Mouse (Mus musculus) adrenal gland, adult 18-20 months (tissue): ENCODE measurements around the gene Smarcd1. TPM values are rescaled to one million over a fixed set of nuclear protein-coding genes. Genes with fewer than 3 reads are reported as not detected.
A peak's percentile ranks its signal among the peaks of the same experiment; 100 is the strongest.

Experiments
- DNase-seq, 2 experiments: peaks; one replicate each; pipeline ENCODE4 v3.0.0; 2021 to 2022; ENCODE audit warnings: low spot score in 2 of 2
- long read RNA-seq, 2 experiments: library from polyadenylated mRNA; stranded (forward); transcript quantifications; one replicate each; pipeline ENCODE4 v2.0.0; 2021
- total RNA-seq, 2 experiments: library from RNA; stranded (reverse); gene quantifications; 1 replicate in 1 of 2; 2 replicates in 1 of 2; pipeline ENCODE4 v1.2.3; 2021

Smarcd1 gene
- 10 to 100 TPM; 43.1 to 44.2 TPM for total RNA-seq
- long read RNA-seq, experiment 1, transcript Smarcd1-201 (13 exons, 3,307 nt): major isoform, 24 of 39 reads
- long read RNA-seq, experiment 1, partial matches to known transcripts: 11 of 39 reads
- long read RNA-seq, experiment 1, other reads (novel, unspliced or antisense): 4 of 39 reads
- long read RNA-seq, experiment 2, transcript Smarcd1-201 (13 exons, 3,307 nt): major isoform, 5 of 30 reads
- long read RNA-seq, experiment 2, partial matches to known transcripts: 22 of 30 reads
- long read RNA-seq, experiment 2, other reads (novel, unspliced or antisense): 3 of 30 reads

- peak; percentile 96 to 97 for DNase-seq
Measured at GRCm38 (mm10) chr15:99701999-99702900, at the start of gene Smarcd1. TSS of gene Smarcd1 (plus strand) at chr15:99702129.

DNA sequence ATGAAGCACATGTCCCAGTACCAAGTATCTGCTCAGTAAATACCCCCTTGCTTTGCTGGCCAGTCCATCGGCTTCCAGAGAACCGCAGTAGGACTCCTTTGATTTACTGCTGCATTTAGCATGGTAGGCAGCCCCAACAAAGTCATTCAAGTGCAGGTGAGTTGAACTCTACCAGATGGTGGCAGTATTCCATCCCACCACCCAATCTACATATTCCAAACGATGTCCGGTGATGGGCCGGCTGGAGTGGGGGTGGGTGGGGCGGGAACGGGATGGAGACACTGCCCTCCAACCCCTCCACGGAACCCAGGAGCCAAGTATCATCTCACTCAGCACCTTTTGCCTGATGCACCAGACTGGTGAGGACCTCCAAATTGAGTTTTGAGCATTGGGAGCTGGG lies 48.6 kb upstream of the Smarcd1 start:
- no peak for DNase-seq

DNA sequence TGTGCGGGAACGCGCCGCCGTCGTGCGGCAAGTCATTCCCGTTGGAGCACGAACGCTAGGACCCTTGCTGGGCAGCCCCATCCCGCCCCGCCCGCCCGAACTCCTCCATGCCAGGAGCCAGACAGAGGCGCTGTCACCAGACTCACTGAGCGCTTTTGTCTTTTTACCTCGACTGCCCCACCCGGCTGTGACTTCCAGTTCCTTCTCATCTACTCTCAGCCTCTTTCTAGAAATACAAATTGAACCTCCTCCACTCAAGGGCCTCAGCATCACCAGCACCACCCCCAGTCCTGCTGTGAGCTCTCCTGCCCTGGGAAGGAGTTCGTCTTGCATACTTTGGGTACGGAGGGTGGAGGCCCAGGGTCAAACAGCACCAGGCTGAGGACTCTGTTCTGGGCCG lies 48.1 kb upstream of the Smarcd1 start:
- no peak for DNase-seq

DNA sequence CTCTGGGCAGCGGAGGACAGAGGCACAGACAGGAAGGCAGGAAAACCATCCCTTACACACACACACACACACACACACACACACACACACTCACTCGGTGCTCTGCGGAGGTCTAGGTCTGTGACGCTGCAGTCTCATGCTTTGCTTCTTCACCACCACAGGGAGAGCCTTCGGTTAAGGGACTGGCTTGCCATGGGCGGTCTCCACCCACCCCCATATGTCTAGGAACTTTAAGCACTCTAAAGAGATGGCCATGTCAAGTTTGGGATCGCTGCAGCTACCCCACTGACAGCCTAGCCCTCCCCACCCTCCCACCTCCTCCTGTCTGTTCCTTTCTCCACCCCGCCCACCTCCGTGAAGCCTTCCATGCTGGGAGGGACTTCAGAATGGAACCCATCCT lies 46.0 kb upstream of the Smarcd1 start:
- no peak for DNase-seq

DNA sequence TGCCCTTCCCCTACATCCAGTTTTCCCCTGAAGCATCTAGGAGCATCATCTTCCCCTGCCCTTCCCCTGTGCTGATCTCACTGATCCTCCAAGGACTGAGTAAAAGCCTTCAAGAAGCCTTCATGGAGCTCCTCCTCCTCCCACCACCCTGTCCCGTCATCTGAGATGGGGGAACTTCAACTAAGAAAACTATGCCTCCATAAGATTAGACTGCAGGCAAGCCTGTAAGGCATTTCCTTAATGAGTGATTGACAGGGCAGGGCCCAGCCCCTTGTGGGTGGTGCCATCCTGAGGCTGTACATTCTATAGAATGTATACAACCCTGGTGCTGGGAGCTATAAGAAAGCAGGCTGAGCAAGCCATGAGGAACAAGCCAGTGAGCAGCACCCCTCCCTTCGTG lies 43.5 kb upstream of the Smarcd1 start:
- no peak for DNase-seq

DNA sequence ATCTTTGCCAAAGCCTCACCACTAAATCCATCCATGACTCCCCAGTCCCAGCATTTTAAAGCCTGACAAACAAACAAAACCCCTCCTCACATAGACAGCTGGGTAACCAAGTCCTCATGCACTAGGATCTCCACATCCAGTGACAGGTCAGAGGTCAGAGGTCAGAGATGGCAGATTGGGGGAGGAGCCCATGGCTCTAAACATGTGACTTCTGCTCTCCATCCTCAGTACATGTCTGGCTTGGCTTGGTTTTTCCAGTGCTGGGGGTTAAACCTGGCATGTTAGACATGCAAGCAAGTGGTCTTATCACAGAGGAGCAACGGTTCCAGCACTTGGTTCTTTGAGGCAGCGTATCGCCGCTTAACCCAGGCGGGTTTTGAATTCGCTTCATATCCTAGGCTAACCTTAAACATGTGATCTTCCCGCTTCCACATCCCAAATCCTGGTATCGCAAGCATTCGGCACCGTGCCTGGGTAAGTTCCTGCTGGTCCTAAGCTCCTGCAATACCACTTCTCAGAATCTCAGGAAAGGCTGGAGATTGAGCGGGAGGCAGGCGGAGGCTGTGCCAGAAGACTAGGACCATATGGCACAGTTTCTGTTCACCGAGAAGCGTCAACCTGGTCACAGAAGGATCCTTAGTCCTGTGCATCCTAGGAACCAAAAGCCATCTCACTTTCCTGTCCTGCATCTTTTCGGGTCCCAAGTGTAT lies 40.7 kb upstream of the Smarcd1 start:
- no peak for DNase-seq

DNA sequence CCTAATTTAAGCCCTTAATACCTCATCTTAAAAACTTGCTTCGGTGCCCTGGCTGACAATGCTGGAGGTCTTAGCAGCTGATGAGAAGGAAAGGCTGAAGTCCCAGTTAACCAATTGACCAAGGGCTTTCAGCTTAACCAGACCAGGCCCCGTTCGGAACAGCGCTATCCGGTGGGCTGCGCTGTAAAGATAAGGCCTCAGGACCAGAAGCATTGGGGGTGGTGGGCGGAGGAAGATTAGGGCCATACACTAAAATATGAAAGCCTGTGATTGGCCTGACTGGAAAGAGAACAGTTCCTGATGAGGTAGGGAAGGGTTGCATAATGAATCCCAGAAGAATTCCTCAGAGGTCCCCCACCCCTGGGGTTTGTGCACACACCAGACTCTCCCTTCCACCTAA lies 39.6 kb upstream of the Smarcd1 start:
- no peak for DNase-seq

- no peak for DNase-seq
Measured at GRCm38 (mm10) chr15:99663964-99664599, 37.8 kb upstream of the Smarcd1 start.

- DNase-seq: peak; percentile 35 to 42
Measured at GRCm38 (mm10) chr15:99664600-99665451, 37.1 kb upstream of the Smarcd1 start.

GRCm38 (mm10) chr15:99667544-99667943 lies 34.4 kb upstream of the Smarcd1 start:
- no peak for DNase-seq

DNA sequence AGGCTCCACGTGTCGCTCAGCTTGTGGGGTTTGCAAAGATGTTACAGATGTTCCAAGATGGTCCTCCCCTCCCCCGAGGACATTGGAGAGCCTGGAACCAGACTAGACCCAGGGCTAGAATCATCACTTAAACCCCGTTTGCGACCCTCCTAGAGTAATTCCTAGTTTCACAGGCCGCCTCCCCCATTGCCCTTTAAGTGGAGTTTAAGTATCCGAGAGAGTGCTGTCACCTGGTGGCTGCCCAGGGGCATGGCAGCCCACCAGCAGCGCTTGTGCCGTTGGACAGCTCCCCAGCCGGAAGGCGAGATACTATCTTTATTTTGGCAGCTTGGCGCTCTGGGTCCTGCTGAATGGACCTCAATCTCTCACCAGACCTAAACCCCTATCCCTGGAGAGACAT lies 33.0 kb upstream of the Smarcd1 start:
- DNase-seq: peak; percentile 73 to 79

DNA sequence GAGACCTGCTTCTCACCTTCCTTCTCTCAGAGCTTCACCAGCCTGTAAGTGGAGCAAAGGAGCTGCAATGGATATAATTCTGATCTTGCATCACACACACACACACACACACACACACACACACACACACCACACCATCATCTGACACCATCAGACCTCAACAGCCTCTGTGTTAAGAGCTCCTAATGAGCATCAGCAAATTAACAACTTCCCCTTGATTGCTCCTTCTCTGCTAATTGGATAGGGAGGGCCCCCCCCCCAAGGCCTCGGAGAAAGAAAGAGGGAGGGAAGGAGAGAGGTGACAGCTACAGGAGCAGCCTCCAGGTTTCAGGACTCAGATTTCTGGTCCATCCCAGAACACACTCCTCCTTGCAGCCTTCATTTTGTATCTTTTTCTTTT lies 32.5 kb upstream of the Smarcd1 start:
- DNase-seq: no peak

- peak; percentile 63 to 68 for DNase-seq
Measured at GRCm38 (mm10) chr15:99670154-99670821, 31.6 kb upstream of the Smarcd1 start, which contains the start of gene Asic1. TSS of gene Asic1 (plus strand) at chr15:99670368.

GRCm38 (mm10) chr15:99670964-99671670 lies 30.8 kb upstream of the Smarcd1 start:
- DNase-seq: no peak

- DNase-seq: no peak
Measured at GRCm38 (mm10) chr15:99671783-99672182, 30.1 kb upstream of the Smarcd1 start.

DNA sequence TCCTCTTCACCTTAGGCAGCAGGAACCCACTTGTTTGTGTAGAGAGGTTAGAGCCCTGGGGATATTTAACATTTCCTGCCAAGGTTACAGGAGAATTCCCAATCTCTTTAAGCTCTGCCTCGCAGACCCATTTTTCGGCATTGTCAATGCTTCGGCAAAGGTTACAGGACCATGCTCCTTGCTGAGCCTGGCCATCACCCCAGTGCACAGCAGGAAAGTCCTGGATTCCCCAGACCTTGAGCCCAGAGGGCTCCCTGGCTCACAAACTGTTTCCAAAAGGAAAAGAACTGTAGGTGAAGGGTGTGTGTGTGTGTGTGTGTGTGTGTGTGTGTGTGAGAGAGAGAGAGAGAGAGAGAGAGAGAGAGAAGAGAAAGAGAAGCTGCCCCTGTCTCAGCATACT lies 27.1 kb upstream of the Smarcd1 start:
- no peak for DNase-seq

DNA sequence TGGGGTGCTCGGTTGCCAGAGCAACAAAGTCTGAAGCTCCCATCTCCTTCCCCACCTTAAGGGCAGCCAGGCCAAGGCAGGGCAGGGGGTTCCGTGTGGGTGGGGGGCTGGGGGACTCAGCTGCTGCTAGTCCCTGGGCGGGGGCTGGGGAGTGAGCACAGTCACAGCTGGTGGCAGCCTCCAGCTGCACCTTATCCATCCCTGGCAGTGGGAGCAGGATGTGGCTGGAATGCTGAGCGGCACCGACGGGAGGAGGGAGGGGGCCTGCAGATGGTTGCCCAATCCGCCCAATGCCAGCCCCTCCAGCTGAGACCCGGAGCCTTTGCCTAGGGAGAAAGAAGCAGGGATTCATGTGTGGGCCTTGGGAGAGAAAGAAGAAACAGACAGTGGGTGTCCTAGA lies 24.8 kb upstream of the Smarcd1 start:
- no peak for DNase-seq

GRCm38 (mm10) chr15:99678063-99678800 lies 23.7 kb upstream of the Smarcd1 start:
- peak in 1 of 2 experiments; percentile 63 for DNase-seq
